Mouse (Mus musculus): ENCODE data around the gene Ggta1.

DNA sequence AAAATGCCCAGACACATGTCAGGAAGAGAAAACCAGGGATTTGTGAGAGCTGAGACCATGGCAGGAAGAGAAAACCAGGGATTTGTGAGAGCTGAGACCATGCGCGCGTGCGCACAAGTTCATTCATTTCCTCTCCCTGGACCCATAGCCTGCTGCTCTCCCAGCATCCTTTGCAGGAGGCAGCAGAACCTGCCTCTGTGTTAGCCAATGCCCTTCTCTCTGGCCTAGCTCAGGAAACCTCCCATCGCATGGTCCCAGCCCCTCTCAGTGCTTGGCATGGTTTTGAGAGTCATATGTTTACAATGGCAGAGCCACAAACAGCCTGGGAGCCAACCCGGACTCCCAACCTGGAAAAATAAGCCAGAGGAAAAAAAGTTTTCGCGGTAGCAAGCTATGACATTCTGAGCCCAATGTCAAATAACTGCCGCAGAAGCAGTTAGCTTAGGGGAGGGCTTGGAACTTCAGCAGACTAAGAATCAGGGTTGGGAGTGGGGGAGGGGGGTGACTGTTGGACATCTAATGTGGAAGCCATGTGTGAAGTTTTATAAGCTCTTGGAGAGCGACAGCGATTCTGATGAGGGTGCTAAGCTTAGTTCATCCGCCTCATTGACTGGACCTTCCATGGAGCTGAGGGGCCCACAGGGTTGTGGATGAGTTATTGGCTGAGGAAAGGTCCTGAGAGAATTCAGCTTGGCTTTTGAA is 40.1 kb upstream of the Ggta1 start:
- TF ChIP-seq POLR2A (IDR thresholded peaks at IDR 0.05; ENCODE audit: borderline replicate concordance, control insufficient read depth, low read depth, low read length) (no peak), CTCF (IDR thresholded peaks at IDR 0.05; ENCODE audit: control insufficient read depth, insufficient read depth, low read length) (no peak)
